Mouse (Mus musculus) cortical plate, adult 2 months (tissue): ENCODE measurements at regions not wholly inside any gene's neighbourhood (a gene's known extent, or its start where the extent isn't known, plus 50 kb on each side); places are given as distances from the start of the nearest gene placed in this dataset.

Experiments used
- H3K27ac ChIP-seq: fragments of 200-500 bp; 2 replicates; pipeline ENCODE4 v1.5.1; 2012; ENCODE audit warnings: low read length, control low read depth, inconsistent platforms; ENCODE audit not compliant: insufficient read depth
- H3K4me1 ChIP-seq: fragments of 200-500 bp; 2 replicates; pipeline ENCODE4 v1.6.1; 2011; ENCODE audit warnings: low read length; ENCODE audit not compliant: control insufficient read depth, insufficient read depth
- H3K4me3 ChIP-seq: fragments of 200-500 bp; 2 replicates; pipeline ENCODE4 v1.5.1; 2011; ENCODE audit warnings: mild to moderate bottlenecking, low read length, control low read depth; ENCODE audit not compliant: insufficient read depth
- CTCF ChIP-seq: fragments of 200-500 bp; IDR thresholded peaks from 2 replicates; pipeline ENCODE4 v1.5.1; 2011; ENCODE audit warnings: mild to moderate bottlenecking, control low read depth, low read length; ENCODE audit not compliant: insufficient read depth; ENCODE audit errors: extremely low read depth
- POLR2A ChIP-seq: fragments of 200-500 bp; IDR thresholded peaks from 2 replicates; pipeline ENCODE4 v1.6.1; 2011; ENCODE audit warnings: mild to moderate bottlenecking, low read length, control low read depth; ENCODE audit not compliant: insufficient read depth; ENCODE audit errors: extremely low read depth

DNA sequence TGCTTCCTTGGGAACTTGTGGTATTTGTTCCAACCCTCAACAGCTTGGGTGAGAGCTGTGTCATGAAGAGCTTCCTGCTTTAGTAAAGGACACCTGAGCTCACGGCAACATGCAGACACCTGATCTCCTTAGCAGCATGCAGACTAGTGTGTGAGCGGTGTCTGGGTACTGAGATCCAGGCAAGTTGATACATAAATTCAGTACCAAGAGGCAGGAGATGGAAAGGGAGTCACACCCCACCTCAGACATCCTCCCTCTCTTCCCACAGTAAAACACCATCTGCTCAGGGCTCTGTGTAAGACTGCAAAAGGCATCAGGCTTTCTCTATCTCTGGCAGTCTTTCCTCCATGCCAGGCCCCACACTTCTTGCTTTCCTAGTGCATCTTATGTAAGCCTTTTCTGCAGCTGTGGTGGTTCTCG lies 141.3 kb downstream of the Efnb2 start:
- Histone ChIP-seq H3K4me3 (no peak overlapping the region), H3K27ac (no peak overlapping the region), H3K4me1 (no peaks in the 10 kb centered on the region)
- TF ChIP-seq POLR2A (no peak), CTCF (no peak)

DNA sequence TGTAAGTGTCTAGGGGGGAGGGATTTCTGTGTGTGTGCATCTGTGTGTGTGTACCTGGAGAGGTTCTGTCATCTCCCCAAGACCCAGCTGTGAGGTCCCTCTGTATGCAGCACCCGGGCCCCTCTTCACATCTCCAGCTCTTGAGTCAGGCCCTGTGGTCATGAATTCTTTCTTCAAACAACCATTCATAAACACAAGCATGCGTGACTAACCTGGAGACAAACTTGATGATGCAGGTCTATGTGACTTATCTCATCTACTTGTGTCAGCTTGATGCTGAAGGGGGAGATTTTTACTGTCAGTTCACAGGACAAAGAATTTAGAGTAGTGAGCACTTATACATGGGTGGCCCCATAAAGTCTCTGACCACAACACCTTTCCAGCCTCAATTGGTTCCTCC lies 143.4 kb downstream of the Efnb2 start:
- TF ChIP-seq POLR2A (no peak), CTCF (no peak)
- Histone ChIP-seq H3K4me1 (no peaks in the 10 kb centered on the region), H3K27ac (no peak overlapping the region), H3K4me3 (no peak overlapping the region)

DNA sequence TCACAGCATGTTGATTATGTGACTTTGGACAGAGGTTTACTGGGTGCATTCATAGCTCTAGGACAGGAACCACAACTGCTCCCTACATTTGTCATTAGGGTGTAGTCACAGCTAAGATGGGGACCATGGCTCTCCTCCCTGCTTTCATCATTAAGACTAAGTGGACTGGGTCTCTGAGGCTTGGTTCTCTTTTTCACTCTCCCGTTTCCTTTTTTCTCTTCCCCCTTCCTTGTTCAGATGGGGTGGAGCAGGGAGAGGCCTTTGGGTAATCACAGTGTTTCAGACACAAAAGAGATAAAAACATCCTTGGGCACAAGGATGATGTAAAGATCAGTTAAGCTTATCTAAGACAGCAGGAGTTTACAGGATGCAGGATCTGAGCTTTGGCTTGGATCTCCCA lies 144.8 kb downstream of the Efnb2 start:
- Histone ChIP-seq H3K27ac (no peak overlapping the region), H3K4me3 (no peak overlapping the region), H3K4me1 (no peaks in the 10 kb centered on the region)
- TF ChIP-seq POLR2A (no peak), CTCF (no peak)

DNA sequence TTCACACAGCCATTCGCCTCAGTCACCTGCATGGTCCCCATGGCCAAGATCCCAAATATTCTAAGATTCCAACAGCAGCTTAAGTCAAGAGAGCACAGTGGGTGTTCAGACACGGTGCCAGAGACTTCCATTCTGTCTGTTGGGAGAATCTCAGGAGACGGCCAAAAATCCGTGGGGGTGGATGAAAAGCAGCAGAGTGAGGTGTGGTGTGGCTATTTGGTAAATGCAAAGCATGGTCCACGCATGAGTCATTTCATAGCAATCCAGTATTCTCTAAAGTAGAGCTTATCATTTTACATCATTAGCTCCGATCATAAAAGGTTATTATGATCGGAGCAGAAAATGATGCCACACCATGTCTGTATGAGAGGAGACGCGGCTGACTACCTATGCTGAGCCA lies 161.1 kb downstream of the Efnb2 start:
- Histone ChIP-seq H3K4me1 (no peaks in the 10 kb centered on the region), H3K27ac (no peak overlapping the region), H3K4me3 (no peak overlapping the region)
- TF ChIP-seq POLR2A (no peak), CTCF (no peak)

DNA sequence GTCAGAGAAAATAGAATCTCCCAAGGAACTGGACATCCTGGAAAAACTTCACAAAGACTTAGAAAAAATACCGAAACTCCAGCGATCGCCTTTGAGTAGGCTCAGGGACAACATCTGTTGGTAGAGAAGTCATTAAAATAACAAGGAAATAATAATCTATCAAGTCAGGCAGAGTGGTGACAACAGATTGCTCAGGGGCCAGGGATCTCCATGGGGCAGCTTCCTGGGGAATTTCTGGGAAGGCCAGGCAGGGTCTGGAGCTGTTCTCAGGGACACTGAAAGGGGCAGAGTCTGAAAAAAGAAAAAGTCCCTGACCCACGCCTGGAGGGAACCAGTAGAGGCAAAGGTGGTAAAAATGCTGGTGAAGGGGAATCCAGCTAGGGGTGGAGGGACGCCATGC lies 162.3 kb downstream of the Efnb2 start:
- no peak overlapping the region for H3K4me3 ChIP-seq
- no peak overlapping the region for H3K27ac ChIP-seq
- TF ChIP-seq CTCF (no peak), POLR2A (no peak)
- no peaks in the 10 kb centered on the region for H3K4me1 ChIP-seq

DNA sequence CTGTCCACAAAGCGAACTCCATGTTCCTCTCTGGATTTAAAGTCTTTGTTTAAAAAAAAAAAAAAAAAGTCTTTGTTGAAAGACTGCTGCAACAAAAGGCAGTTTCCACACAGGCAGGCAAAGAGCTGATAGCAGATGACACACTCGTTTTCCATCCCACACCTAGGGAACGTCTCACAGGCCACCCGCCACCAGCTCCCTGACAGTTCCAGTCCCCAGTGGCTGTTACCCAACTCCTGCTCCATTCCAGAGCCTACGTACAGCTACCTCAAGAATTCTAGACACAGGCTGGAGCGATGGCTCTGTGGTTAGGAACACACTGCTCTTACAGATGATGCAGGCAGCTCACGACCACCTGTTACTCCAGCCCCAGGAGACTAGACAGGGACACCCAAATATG lies 165.6 kb downstream of the Efnb2 start:
- Histone ChIP-seq H3K27ac (no peak overlapping the region), H3K4me3 (no peak overlapping the region), H3K4me1 (no peaks in the 10 kb centered on the region; the same call in none of the 2 replicates)
- no peak for TF ChIP-seq CTCF
- TF ChIP-seq POLR2A, result no peak

DNA sequence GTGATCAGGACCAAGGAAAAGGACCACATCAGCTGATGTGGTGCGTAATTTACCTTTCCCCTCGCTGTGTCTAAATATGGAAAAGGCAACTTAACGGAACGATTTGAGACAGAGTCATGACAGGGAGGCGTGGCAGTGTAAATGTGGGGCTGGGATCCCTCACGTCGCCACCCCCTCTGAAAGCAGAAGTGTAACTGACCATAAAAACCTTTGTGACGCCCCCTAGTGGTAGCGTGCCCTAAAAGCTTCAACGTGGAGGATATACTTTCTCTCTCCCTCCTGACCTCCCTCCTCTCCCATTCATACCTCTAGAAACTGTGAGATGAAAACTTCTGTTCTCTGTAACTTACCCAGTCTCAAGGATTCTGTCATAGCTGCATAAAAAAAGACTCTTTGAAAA lies 166.8 kb downstream of the Efnb2 start:
- Histone ChIP-seq H3K4me3 (no peak overlapping the region), H3K27ac (no peak overlapping the region), H3K4me1 (peaks cover 1% of the 10 kb centered on the region)
- TF ChIP-seq CTCF, result no peak
- TF ChIP-seq POLR2A, result no peak

DNA sequence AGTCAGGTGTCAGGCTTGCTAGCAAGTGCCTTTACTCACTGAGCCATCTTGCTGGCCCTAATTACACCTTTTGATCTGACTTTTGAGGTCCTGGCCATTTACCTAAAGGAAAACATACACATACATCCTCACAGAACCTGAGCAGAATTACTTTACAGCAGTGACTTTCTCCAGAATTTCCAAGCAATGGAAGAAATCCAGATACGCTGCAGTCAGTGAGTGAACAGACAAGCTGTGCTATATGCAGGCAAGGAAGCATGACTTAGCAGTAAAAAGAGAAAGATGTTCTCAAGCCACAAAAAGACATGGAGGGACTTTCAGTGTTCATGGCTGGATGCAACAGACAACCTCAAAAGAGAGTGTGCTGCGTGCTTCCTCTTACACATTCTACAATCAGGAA lies 169.1 kb downstream of the Efnb2 start:
- Histone ChIP-seq H3K4me3 (no peak overlapping the region), H3K27ac (no peak overlapping the region), H3K4me1 (peaks cover 8% of the 10 kb centered on the region)
- TF ChIP-seq CTCF (no peak), POLR2A (no peak)

DNA sequence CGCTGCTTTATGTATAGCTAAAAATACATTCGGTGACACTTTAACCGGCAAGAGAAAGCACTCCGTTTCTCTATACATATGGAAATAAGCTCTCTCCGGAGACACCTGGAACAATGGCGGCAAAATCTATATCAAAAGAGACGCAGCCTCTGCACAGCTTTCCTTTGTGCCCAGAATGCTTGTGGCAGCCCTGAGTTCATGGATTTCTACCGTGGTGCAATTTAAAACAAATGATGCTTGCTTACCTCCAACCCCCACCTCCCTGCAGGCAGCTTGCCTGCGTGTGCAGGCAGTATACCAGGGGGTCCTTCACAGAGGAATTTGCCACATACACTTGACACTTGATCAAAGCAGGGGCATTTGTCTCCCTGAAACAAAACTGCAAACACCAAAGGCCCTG lies 171.3 kb downstream of the Efnb2 start:
- peaks cover 8% of the 10 kb centered on the region for H3K4me1 ChIP-seq
- TF ChIP-seq POLR2A (no peak), CTCF (no peak)
- no peak overlapping the region for H3K27ac ChIP-seq
- H3K4me3 ChIP-seq, result no peak overlapping the region

DNA sequence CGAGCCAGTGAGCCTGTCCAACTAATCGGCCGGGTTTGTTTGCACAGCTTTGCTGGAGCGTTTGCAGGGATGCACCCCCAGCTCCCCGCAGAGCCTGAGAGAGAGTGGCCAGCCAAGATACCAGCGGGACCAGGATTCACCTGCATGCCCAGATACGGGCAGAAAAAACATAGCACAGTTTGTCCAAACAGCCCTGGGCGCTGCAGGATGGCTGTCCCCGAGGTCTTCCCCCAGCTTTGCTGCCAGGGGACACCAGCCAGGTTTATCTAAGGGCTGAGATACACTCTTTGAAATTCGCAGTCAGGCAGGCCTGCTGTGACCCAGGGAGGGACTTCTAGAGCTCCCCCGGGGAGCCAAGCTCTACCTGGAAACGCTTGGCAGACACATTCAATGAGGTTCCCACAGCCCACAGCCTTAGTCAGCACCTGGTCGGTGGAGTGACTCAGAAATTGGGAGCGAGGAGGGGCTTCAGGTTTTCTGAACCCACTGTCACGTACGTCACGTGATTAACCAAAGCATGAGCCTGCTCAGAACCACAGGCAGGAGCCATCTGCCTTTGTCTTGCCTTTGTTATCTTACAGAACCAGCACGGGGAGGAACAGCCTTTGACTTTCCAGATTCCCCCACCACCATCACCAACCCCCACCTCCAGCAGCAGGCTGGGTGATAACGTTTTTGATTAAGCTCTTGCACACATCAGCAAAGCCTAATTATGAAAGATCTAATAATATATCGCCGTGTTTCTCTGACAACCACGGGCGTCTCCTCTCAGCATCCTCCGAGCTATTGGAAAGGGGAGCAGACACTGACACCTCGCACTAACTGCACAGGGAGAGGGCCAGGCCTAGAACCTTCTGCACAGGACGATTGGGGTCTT lies 172.1 kb downstream of the Efnb2 start:
- no peak overlapping the region for H3K4me3 ChIP-seq
- TF ChIP-seq CTCF, result no peak
- peaks cover 8% of the 10 kb centered on the region for H3K4me1 ChIP-seq
- H3K27ac ChIP-seq, result no peak overlapping the region

DNA sequence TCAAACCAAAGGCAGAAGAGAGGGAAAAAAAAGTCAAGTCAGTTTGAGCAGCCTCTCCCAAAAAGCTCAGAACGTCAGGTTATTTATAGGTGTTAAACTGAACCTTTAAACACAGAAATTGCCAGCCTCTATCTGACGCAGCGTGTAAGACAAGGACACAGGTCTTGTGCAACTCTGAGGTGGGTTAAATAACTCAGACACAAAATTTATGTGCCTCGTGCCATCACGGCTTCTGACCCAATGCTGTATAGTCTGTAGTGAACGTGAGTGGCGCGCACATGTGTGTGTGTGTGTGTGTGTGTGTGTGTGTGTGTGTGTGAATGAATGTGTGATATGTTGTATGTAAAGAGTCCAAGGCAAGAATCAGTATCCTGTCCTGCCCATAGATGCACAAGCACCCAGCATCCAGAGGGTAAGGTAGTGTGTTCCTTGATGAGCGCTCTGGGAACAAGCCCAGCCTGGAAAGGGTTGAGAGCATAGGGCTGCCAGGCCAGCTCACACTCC lies 172.8 kb downstream of the Efnb2 start:
- Histone ChIP-seq H3K4me1 (peaks cover 8% of the 10 kb centered on the region), H3K4me3 (no peak overlapping the region), H3K27ac (no peak overlapping the region)
- TF ChIP-seq CTCF, result no peak
- TF ChIP-seq POLR2A, result no peak
